9 mouse cellular contexts compared by ENCODE assay signal in the genomic region with DNA sequence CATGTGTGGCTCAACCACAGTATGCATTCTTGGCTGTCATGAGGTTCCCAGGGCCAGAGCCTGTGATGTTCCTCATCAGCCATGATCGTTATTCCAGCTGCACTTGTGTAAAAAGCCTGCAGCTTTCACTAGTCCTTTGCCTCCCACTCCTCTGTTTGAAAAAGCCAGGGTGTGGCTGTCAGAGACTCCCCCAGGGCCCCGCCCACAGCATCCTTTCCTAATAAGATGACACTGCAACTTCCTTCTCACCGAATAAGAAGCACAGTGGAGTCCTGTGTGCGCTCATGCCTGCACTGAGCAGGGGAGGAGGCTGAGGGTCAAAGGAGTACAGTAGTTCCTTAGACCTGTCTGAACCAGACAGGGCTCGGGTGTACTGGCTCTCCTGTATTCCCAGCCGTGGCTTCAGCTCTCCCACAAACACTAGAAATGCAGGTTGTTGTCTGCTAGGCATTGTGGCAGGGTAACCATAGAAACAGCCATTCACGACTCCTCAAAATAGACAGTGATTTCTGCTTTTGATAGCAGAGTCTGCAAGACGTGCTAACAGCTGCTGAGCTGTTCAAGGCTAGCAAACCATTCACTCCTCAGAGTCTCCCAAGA. TPM values are rescaled to one million over a fixed set of nuclear protein-coding genes. Genes with fewer than 3 reads are reported as not detected.
DNase-seq lines count a peak whose midpoint lies in the region; ATAC-seq lines count a peak whose summit lies in the region.
"Had no signal": no experiment of that assay in that cellular context is flagged by ENCODE, and none has a peak within 500 bp of the region (broad histone marks: within the 10 kb centered on the region; RNA-seq: fewer than 3 reads in every experiment).

No protein-coding gene starts in this region.

- no peak overlapping the region for H3K4me2 ChIP-seq in kidney, embryonic 14.5 days (replicated peaks; ENCODE audit: low read depth, low read length)
- no peak overlapping the region for H3K4me2 ChIP-seq in midbrain, embryonic 14.5 days (ENCODE audit: low read length)
- H3K4me2 ChIP-seq in liver, embryonic 12.5 days: no peak overlapping the region

- WGBS in kidney, embryonic 14.5 days: 29% methylated on average over 8 of the region's 8 CpGs
- WGBS in hindbrain, embryonic 10.5 days: 44% methylated on average over 8 of the region's 8 CpGs
- WGBS in midbrain, embryonic 14.5 days: 35% methylated on average over 8 of the region's 8 CpGs
- WGBS in liver, embryonic 12.5 days (ENCODE audit: insufficient replicate concordance): 39% methylated on average over 8 of the region's 8 CpGs

- H3K36me3 ChIP-seq in kidney, embryonic 14.5 days (ENCODE audit: control insufficient read depth, insufficient read depth, low read length): no peaks in the 10 kb centered on the region
- no peaks in the 10 kb centered on the region for H3K36me3 ChIP-seq in hindbrain, embryonic 10.5 days
- H3K36me3 ChIP-seq in midbrain, embryonic 14.5 days (ENCODE audit: control insufficient read depth, insufficient read depth, low read length): no peaks in the 10 kb centered on the region
- no peaks in the 10 kb centered on the region for H3K36me3 ChIP-seq in liver, embryonic 12.5 days

- H3K4me3 ChIP-seq in kidney, embryonic 14.5 days (ENCODE audit: low read length): no peak overlapping the region
- no peak overlapping the region for H3K4me3 ChIP-seq in hindbrain, embryonic 10.5 days
- no peak overlapping the region for H3K4me3 ChIP-seq in midbrain, embryonic 14.5 days (replicated peaks; ENCODE audit: low read depth, low read length)
- no peak overlapping the region for H3K4me3 ChIP-seq in liver, embryonic 12.5 days

- H3K9ac ChIP-seq in kidney, embryonic 14.5 days (ENCODE audit: low read depth, low read length): no peak overlapping the region
- H3K9ac ChIP-seq in midbrain, embryonic 14.5 days (replicated peaks; ENCODE audit: low read length): peak overlapping the region; percentile 13; the same call in 1 of the 2 replicates
- no peak overlapping the region for H3K9ac ChIP-seq in liver, embryonic 12.5 days

- peak; percentile 87 for ATAC-seq in kidney, embryonic 14.5 days (ENCODE audit: low FRiP score, low TSS enrichment)
- peak; percentile 32; the same call in 1 of the 2 replicates for ATAC-seq in midbrain, embryonic 14.5 days (ENCODE audit: low FRiP score, low TSS enrichment)
- ATAC-seq in liver, embryonic 12.5 days: no peak

- no peaks in the 10 kb centered on the region for H3K27me3 ChIP-seq in kidney, embryonic 14.5 days (ENCODE audit: control insufficient read depth, insufficient read depth, low read length)
- 0 out of 2 replicates have a peak, but pooled peaks cover 8% of the 10 kb centered on the region for H3K27me3 ChIP-seq in hindbrain, embryonic 10.5 days (ENCODE audit: insufficient read depth, poor library complexity, severe bottlenecking)
- no peaks in the 10 kb centered on the region for H3K27me3 ChIP-seq in midbrain, embryonic 14.5 days (ENCODE audit: control insufficient read depth, insufficient read depth, low read length)
- 0 out of 2 replicates have a peak, but pooled peaks cover 3% of the 10 kb centered on the region for H3K27me3 ChIP-seq in liver, embryonic 12.5 days (replicated peaks)

- H3K9me3 ChIP-seq in kidney, embryonic 14.5 days (ENCODE audit: control insufficient read depth, low read length): no peaks in the 10 kb centered on the region
- H3K9me3 ChIP-seq in hindbrain, embryonic 10.5 days: no peaks in the 10 kb centered on the region
- no peaks in the 10 kb centered on the region for H3K9me3 ChIP-seq in midbrain, embryonic 14.5 days (ENCODE audit: control insufficient read depth, low read length)
- 0 out of 2 replicates have a peak, but pooled peaks cover 3% of the 10 kb centered on the region for H3K9me3 ChIP-seq in liver, embryonic 12.5 days (replicated peaks)

- DNase-seq in kidney, postnatal 36 days: no peak
- peak; percentile 67 for DNase-seq in ES-CJ7 (ENCODE audit: low read depth, low spot score)
- no peak for DNase-seq in hindbrain, embryonic 10.5 days (ENCODE audit: low spot score)
- DNase-seq in midbrain, embryonic 14.5 days: peak; percentile 61
- no peak for DNase-seq in urinary bladder, postnatal 25 days (ENCODE audit: low spot score)
- no peak for DNase-seq in adrenal gland, adult 2 months
- DNase-seq: cerebellum, adult 8-10 months had no signal

- 0 out of 2 replicates have a peak overlapping the region, but pooled peaks have one; percentile 30 for H3K27ac ChIP-seq in kidney, embryonic 14.5 days (ENCODE audit: low read depth, low read length)
- peak overlapping the region; percentile 4; the same call in 1 of the 2 replicates for H3K27ac ChIP-seq in hindbrain, embryonic 10.5 days
- H3K27ac ChIP-seq in midbrain, embryonic 14.5 days (replicated peaks; ENCODE audit: low read depth, low read length): peak overlapping the region; percentile 78
- no peak overlapping the region for H3K27ac ChIP-seq in liver, embryonic 12.5 days

- 0 out of 2 replicates have a peak, but pooled peaks cover 8% of the 10 kb centered on the region for H3K4me1 ChIP-seq in kidney, embryonic 14.5 days (ENCODE audit: control insufficient read depth, insufficient read depth, low read length)
- H3K4me1 ChIP-seq in hindbrain, embryonic 10.5 days (replicated peaks): peaks cover 20% of the 10 kb centered on the region
- peaks cover 20% of the 10 kb centered on the region for H3K4me1 ChIP-seq in midbrain, embryonic 14.5 days (ENCODE audit: control insufficient read depth, insufficient read depth, low read length)
- no peaks in the 10 kb centered on the region for H3K4me1 ChIP-seq in liver, embryonic 12.5 days

RNA-seq across cellular contexts. Expression of gene Wfs1, which starts 43.8 kb away (rescaled TPM):
- 12.9 and 20.9 TPM in 2 replicates for polyA plus RNA-seq in kidney, embryonic 14.5 days (2014; fragmentation: Nextera tagmentation; extraction: Ambion mirVana)
- 8.4 and 9.2 TPM in 2 replicates for polyA plus RNA-seq in hindbrain, embryonic 10.5 days (2016; fragmentation: Nextera tagmentation; extraction: Ambion mirVana)
- polyA plus RNA-seq in midbrain, embryonic 14.5 days (2014; fragmentation: Nextera tagmentation; extraction: Ambion mirVana): 4.6 and 5.2 TPM in 2 replicates
- polyA plus RNA-seq in liver, embryonic 12.5 days (2016; fragmentation: Nextera tagmentation; extraction: Ambion mirVana): 1.7 and 2.1 TPM in 2 replicates
- 100 to 1,000 TPM in 1 of 2 experiments, 10 to 100 TPM in 1; 32.6 to 122 TPM for total RNA-seq in adrenal gland, adult 2 months (2021)
- 39.2 and 91.2 TPM in 2 replicates for polyA plus RNA-seq in adrenal gland, adult 2 months (2012; rRNA removed)

Comparison
In these comparisons a context has a peak if more than half of its experiments do, and no peak if none do; other contexts are left out.
1. DNase-seq: peak in ES-CJ7 (single experiment) and midbrain, embryonic 14.5 days (single experiment); none in kidney, postnatal 36 days (0 of 2), hindbrain, embryonic 10.5 days (single experiment), urinary bladder, postnatal 25 days (single experiment) and adrenal gland, adult 2 months (single experiment).